Mouse (Mus musculus) limb, embryonic 14.5 days (tissue): ENCODE data around the gene Tbxas1. TPM values are rescaled to one million over a fixed set of nuclear protein-coding genes. Genes with fewer than 3 reads are reported as not detected.

Source experiments
- ATAC-seq: fragments of 200-750 bp; cut with Nextera tagmentation; 2 replicates; pipeline ENCODE4 v1.8.0; 2017; ENCODE audit warnings: low read depth, moderate number of reproducible peaks, moderate TSS enrichment; ENCODE audit not compliant: low FRiP score
- DNase-seq: peaks from one replicate; pipeline ENCODE4 v3.0.0-alpha.2; 2015; ENCODE audit warnings: low spot score
- H3K27ac ChIP-seq: fragments of 300-500 bp; sonication (generic); replicated peaks from 2 replicates; pipeline ENCODE4 v1.5.1; 2014; ENCODE audit warnings: low read depth, mild to moderate bottlenecking, low read length, moderate library complexity, mixed read lengths
- H3K27me3 ChIP-seq: fragments of 300-500 bp; sonication (generic); 2 replicates; pipeline ENCODE4 v1.6.1; 2014; ENCODE audit warnings: low read length, mixed read lengths; ENCODE audit not compliant: control insufficient read depth, insufficient read depth
- H3K36me3 ChIP-seq: fragments of 300-500 bp; sonication (generic); 2 replicates; pipeline ENCODE4 v1.6.1; 2014; ENCODE audit warnings: mild to moderate bottlenecking, low read length, moderate library complexity, mixed read lengths; ENCODE audit not compliant: control insufficient read depth, insufficient read depth
- H3K4me1 ChIP-seq: fragments of 300-500 bp; sonication (generic); 2 replicates; pipeline ENCODE4 v1.6.1; 2014; ENCODE audit warnings: antibody characterized with exemption, low read length, mixed read lengths; ENCODE audit not compliant: control insufficient read depth, insufficient read depth
- H3K4me2 ChIP-seq: fragments of 300-500 bp; sonication (generic); replicated peaks from 2 replicates; pipeline ENCODE4 v1.6.1; 2014; ENCODE audit warnings: low read depth, mild to moderate bottlenecking, low read length, moderate library complexity; ENCODE audit not compliant: severe bottlenecking
- H3K4me3 ChIP-seq: fragments of 300-500 bp; sonication (generic); replicated peaks from 2 replicates; pipeline ENCODE4 v1.5.1; 2014; ENCODE audit warnings: low read length
- H3K9ac ChIP-seq: fragments of 300-500 bp; sonication (generic); 2 replicates; pipeline ENCODE4 v1.6.1; 2014; ENCODE audit warnings: mild to moderate bottlenecking, low read depth, low read length, moderate library complexity; ENCODE audit not compliant: severe bottlenecking
- H3K9me3 ChIP-seq: fragments of 300-500 bp; sonication (generic); 2 replicates; pipeline ENCODE4 v1.6.1; 2016; ENCODE audit warnings: low read length; ENCODE audit not compliant: control insufficient read depth
- POLR2A ChIP-seq: fragments of 200-500 bp; IDR thresholded peaks from 2 replicates; pipeline ENCODE4 v1.8.0; 2012; ENCODE audit warnings: inconsistent platforms, mild to moderate bottlenecking, moderate library complexity, borderline replicate concordance; ENCODE audit not compliant: insufficient read depth, insufficient read length; ENCODE audit errors: extremely low read depth
- WGBS: fragments of 180-500 bp; shearing (Covaris S2); extraction: QIAGEN DNeasy Blood & Tissue Kit; methylation state at CpG from one replicate; pipeline ENCODE4 v1.1.7; 2014; 5-methylcytosine and 5-hydroxymethylcytosine counted together
- polyA plus RNA-seq, 2 experiments: library from polyadenylated mRNA; depleted of rRNA in 1 of 2; stranded (reverse) in 1 of 2; unstranded in 1 of 2; fragments of >200 nt; fragmentation: Nextera tagmentation in 1 of 2; extraction: Ambion mirVana in 1 of 2; gene quantifications; 2 replicates each; pipeline versions ENCODE4 v1.2.1 to v1.2.3; 2012 to 2014

Gene Tbxas1
- polyA plus RNA-seq, 2 experiments: 1.8 to 2.6 TPM

GRCm38 (mm10) chr6:38976355-38976754, 101.2 kb downstream of the Tbxas1 start:
- Histone ChIP-seq H3K27ac (no peak overlapping the region), H3K9me3 (no peaks in the 10 kb centered on the region), H3K9ac (no peak overlapping the region), H3K4me3 (no peak overlapping the region), H3K4me2 (no peak overlapping the region), H3K36me3 (no peaks in the 10 kb centered on the region), H3K4me1 (peaks cover 11% of the 10 kb centered on the region), H3K27me3 (no peaks in the 10 kb centered on the region)
- ATAC-seq: no peak
- 77% methylated on average over 2 of the region's 2 CpGs for WGBS
- DNase-seq: no peak
- TF ChIP-seq POLR2A: no peak

GRCm38 (mm10) chr6:38980921-38981715, 105.9 kb downstream of the Tbxas1 start:
- ATAC-seq: no peak
- no peaks in the 10 kb centered on the region for H3K9me3 ChIP-seq
- no peaks in the 10 kb centered on the region; the same call in 1 of the 2 replicates for H3K4me1 ChIP-seq
- 65% methylated on average over 11 of the region's 11 CpGs for WGBS
- no peaks in the 10 kb centered on the region for H3K27me3 ChIP-seq
- TF ChIP-seq POLR2A: no peak
- H3K36me3 ChIP-seq: no peaks in the 10 kb centered on the region
- no peak overlapping the region for H3K4me3 ChIP-seq
- H3K27ac ChIP-seq: no peak overlapping the region
- no peak for DNase-seq
- H3K4me2 ChIP-seq: no peak overlapping the region
- H3K9ac ChIP-seq: no peak overlapping the region

- WGBS: 92% methylated on average over 8 of the region's 8 CpGs
- DNase-seq (no peak), ATAC-seq (no peak)
- H3K36me3 ChIP-seq: no peaks in the 10 kb centered on the region
- H3K9ac ChIP-seq: no peak overlapping the region
- no peak overlapping the region for H3K4me3 ChIP-seq
- no peaks in the 10 kb centered on the region for H3K9me3 ChIP-seq
- H3K4me2 ChIP-seq: no peak overlapping the region
- H3K4me1 ChIP-seq: no peaks in the 10 kb centered on the region; the same call in 1 of the 2 replicates
- H3K27me3 ChIP-seq: no peaks in the 10 kb centered on the region
- TF ChIP-seq POLR2A: no peak
- no peak overlapping the region for H3K27ac ChIP-seq
These were observed 106.9 kb downstream of the Tbxas1 start for GRCm38 (mm10) chr6:38982071-38982470.

GRCm38 (mm10) chr6:38982656-38983055, 107.5 kb downstream of the Tbxas1 start:
- no peak overlapping the region for H3K9ac ChIP-seq
- no peak for ATAC-seq
- 82% methylated on average over 4 of the region's 4 CpGs for WGBS
- DNase-seq: no peak
- H3K27ac ChIP-seq: no peak overlapping the region
- no peak for TF ChIP-seq POLR2A
- H3K27me3 ChIP-seq: no peaks in the 10 kb centered on the region
- H3K9me3 ChIP-seq: no peaks in the 10 kb centered on the region
- no peak overlapping the region for H3K4me3 ChIP-seq
- no peaks in the 10 kb centered on the region for H3K36me3 ChIP-seq
- H3K4me1 ChIP-seq: no peaks in the 10 kb centered on the region; the same call in 1 of the 2 replicates
- no peak overlapping the region for H3K4me2 ChIP-seq

GRCm38 (mm10) chr6:38983060-38983459, 107.9 kb downstream of the Tbxas1 start:
- no peak overlapping the region for H3K27ac ChIP-seq
- H3K9me3 ChIP-seq: no peaks in the 10 kb centered on the region
- H3K4me3 ChIP-seq: no peak overlapping the region
- DNase-seq (no peak), ATAC-seq (no peak)
- WGBS: 54% methylated on average over 7 of the region's 7 CpGs
- no peaks in the 10 kb centered on the region for H3K36me3 ChIP-seq
- H3K4me1 ChIP-seq: no peaks in the 10 kb centered on the region; the same call in 1 of the 2 replicates
- no peak overlapping the region for H3K9ac ChIP-seq
- no peak overlapping the region for H3K4me2 ChIP-seq
- no peaks in the 10 kb centered on the region for H3K27me3 ChIP-seq
- no peak for TF ChIP-seq POLR2A

GRCm38 (mm10) chr6:38984626-38985025, 109.4 kb downstream of the Tbxas1 start:
- ATAC-seq (no peak), DNase-seq (no peak)
- Histone ChIP-seq H3K9ac (no peak overlapping the region), H3K9me3 (no peaks in the 10 kb centered on the region), H3K27me3 (no peaks in the 10 kb centered on the region), H3K4me1 (no peaks in the 10 kb centered on the region; the same call in 1 of the 2 replicates), H3K27ac (no peak overlapping the region), H3K4me3 (no peak overlapping the region), H3K36me3 (no peaks in the 10 kb centered on the region), H3K4me2 (no peak overlapping the region)
- 78% methylated on average over 2 of the region's 2 CpGs for WGBS
- no peak for TF ChIP-seq POLR2A
